Mouse (Mus musculus) embryo, embryonic 11 days (tissue): ENCODE measurements around the gene Gm10392.
"Not testable (repeated sequence)": the region's sequence is repeated elsewhere in the genome, so short reads cannot be mapped to it uniquely, and the experiment has no call there.

Source experiments
- DNase-seq: peaks from one replicate; pipeline ENCODE4 v3.0.0-alpha.2; 2015

Gene Gm10392

GRCm38 (mm10) chr11:77519043-77519442 is at the start of gene Gm10392:
Gene Gm10392 (minus strand): TSS chr11:77519198.
- no peak for DNase-seq

GRCm38 (mm10) chr11:77545261-77545660 is 26.3 kb upstream of the Gm10392 start:
- no peak for DNase-seq

- no peak for DNase-seq
Observed at GRCm38 (mm10) chr11:77532202-77532846, 13.3 kb upstream of the Gm10392 start.

- no peak for DNase-seq
Observed at GRCm38 (mm10) chr11:77530862-77531261, 11.9 kb upstream of the Gm10392 start.

GRCm38 (mm10) chr11:77529644-77530043 is 10.6 kb upstream of the Gm10392 start:
- DNase-seq, result no peak

GRCm38 (mm10) chr11:77528420-77528819 is 9.4 kb upstream of the Gm10392 start:
- not testable (repeated sequence) for DNase-seq

- no peak for DNase-seq
Observed at GRCm38 (mm10) chr11:77525804-77526486, 6.9 kb upstream of the Gm10392 start.

GRCm38 (mm10) chr11:77520601-77521529 is 1.9 kb upstream of the Gm10392 start:
- peak; percentile 51 for DNase-seq

- DNase-seq, result no peak
Observed at GRCm38 (mm10) chr11:77518051-77518798, 773 bp downstream of the Gm10392 start.

GRCm38 (mm10) chr11:77516553-77517425 is 2.2 kb downstream of the Gm10392 start:
- DNase-seq, result no peak

GRCm38 (mm10) chr11:77515637-77516552 is 3.1 kb downstream of the Gm10392 start, which contains the start of gene Trp53i13:
Gene Trp53i13 (minus strand): TSS chr11:77515980.
- DNase-seq, result no peak

- peak; percentile 90 for DNase-seq
Observed at GRCm38 (mm10) chr11:77514832-77515636, 4.0 kb downstream of the Gm10392 start, which contains the start of gene Abhd15. Gene Abhd15 (plus strand): TSS chr11:77515121.

- no peak for DNase-seq
Observed at GRCm38 (mm10) chr11:77514281-77514831, 4.6 kb downstream of the Gm10392 start.

- peak; percentile 60 for DNase-seq
Observed at GRCm38 (mm10) chr11:77513811-77514170, 5.2 kb downstream of the Gm10392 start.

GRCm38 (mm10) chr11:77512891-77513810 is 5.8 kb downstream of the Gm10392 start:
- DNase-seq, result peak; percentile 94

- DNase-seq, result no peak
Observed at GRCm38 (mm10) chr11:77511336-77511735, 7.7 kb downstream of the Gm10392 start.

- peak; percentile 91 for DNase-seq
Observed at GRCm38 (mm10) chr11:77508068-77509021, 10.7 kb downstream of the Gm10392 start.
